Mouse (Mus musculus): ENCODE measurements around the gene Axdnd1. TPM values are rescaled to one million over a fixed set of nuclear protein-coding genes. Genes with fewer than 3 reads are reported as not detected.

The Axdnd1 gene
- not detected for total RNA-seq (2021)

- DNase-seq (ENCODE audit: low spot score) = peak; percentile 77
- intact Hi-C loops (cut with DNase I) = loop anchor here (2.0 to 5.0 kb wide), 2 partner anchors 57 to 120 kb away; no protein-coding TSS in a partner anchor
Measured at GRCm38 (mm10) chr1:156420671-156421297, at the start of gene Axdnd1. Gene Axdnd1, minus strand, starts transcription at chr1:156421159.

DNA sequence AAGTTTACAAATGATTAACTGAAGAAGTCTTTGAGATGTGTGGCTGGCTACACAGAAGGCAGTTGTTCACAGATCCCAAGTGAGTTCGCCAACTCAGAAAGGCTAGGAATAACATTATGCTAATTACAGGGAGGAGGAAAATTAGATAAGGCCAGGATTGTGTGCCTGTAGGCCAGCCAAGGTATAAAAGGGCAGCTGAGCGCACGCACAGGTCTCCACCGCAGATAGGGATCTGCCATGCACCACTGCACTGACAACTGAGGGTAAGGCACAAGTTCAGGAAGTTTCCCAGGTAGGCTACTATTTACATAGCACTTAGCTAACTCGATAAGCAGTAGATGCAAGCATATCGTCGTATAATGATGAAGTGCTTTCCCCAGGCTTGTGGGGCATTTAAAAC is 49.6 kb upstream of the Axdnd1 start:
- intact Hi-C loops (cut with DNase I) = no loop called here
- no peak for DNase-seq (ENCODE audit: low spot score)

- no peak for DNase-seq (ENCODE audit: low spot score)
- intact Hi-C loops (cut with DNase I) = no loop called here
Measured at GRCm38 (mm10) chr1:156468576-156468975, 47.6 kb upstream of the Axdnd1 start.

GRCm38 (mm10) chr1:156467655-156468255 is 46.8 kb upstream of the Axdnd1 start:
- intact Hi-C loops (cut with DNase I) = no loop called here
- no peak for DNase-seq (ENCODE audit: low spot score)

DNA sequence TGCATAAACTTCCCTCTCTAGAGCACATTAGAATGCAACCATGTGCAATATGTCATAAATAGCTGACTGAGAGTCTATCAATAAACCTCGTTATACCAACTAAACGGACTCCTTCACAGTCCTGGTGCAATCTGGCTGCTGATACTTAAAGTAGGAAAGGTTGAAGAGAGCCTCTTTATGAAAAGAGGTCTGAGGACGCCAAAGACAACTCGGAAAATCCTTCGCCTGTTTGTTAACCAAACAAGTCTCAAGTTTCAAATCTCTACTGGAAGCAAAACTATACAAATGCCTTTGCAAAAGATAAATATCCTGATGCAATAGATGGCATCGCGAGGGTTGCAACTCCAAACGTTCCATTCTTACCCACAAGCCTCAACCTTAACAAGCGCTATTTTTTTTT is 44.0 kb upstream of the Axdnd1 start:
- DNase-seq (ENCODE audit: low spot score) = no peak

GRCm38 (mm10) chr1:156463981-156464853 is 43.3 kb upstream of the Axdnd1 start:
- DNase-seq (ENCODE audit: low spot score) = no peak
- intact Hi-C loops (cut with DNase I) = no loop called here

More for the DNA sequence above, 44.0 kb upstream of the Axdnd1 start:
- intact Hi-C loops (cut with DNase I) = no loop called here

GRCm38 (mm10) chr1:156462273-156462991 is 41.5 kb upstream of the Axdnd1 start:
- intact Hi-C loops (cut with DNase I) = no loop called here
- no peak for DNase-seq (ENCODE audit: low spot score)

GRCm38 (mm10) chr1:156461036-156461435 is 40.1 kb upstream of the Axdnd1 start:
- no peak for DNase-seq (ENCODE audit: low spot score)
- intact Hi-C loops (cut with DNase I) = no loop called here

DNA sequence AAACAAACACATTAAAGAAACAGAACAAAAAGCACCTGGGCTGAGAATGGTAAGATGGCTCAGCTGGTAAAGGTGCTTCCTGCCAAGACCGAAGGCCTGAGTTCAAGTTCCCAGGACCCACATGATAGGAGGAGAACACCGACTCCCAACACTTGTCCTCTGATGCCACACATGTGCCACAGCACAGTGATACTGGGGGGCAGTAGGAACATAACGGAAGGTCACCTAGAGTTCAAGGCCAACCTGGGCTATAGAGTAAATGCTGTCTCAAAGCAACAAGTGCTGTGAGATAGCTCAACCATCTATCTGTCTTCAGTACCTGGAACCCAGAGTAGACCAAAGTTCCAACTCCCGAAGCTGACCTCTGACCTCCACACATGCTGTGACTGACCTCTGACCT is 39.3 kb upstream of the Axdnd1 start:
- no peak for DNase-seq (ENCODE audit: low spot score)

DNA sequence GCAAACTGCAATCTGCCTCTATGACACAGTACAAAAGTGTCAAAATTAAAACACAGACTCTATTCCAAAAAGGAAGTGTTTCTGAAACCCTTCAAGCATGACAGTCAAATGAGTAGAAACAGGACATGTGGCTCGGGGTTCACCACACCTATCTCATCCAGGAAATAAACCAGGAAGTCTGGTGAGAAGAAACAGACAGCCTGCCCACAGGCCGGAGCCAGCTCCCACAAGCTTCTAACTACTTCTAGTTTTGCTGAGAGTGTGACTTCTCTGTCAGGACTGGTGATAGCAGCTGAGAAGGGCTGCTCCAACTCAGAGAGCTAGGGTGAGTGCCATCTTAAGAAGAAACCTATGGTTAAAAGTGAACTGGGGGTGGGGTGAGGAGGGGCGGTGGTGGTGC is 38.7 kb upstream of the Axdnd1 start:
- intact Hi-C loops (cut with DNase I) = no loop called here
- no peak for DNase-seq (ENCODE audit: low spot score)

More for the DNA sequence above, 39.3 kb upstream of the Axdnd1 start:
- intact Hi-C loops (cut with DNase I) = no loop called here

DNA sequence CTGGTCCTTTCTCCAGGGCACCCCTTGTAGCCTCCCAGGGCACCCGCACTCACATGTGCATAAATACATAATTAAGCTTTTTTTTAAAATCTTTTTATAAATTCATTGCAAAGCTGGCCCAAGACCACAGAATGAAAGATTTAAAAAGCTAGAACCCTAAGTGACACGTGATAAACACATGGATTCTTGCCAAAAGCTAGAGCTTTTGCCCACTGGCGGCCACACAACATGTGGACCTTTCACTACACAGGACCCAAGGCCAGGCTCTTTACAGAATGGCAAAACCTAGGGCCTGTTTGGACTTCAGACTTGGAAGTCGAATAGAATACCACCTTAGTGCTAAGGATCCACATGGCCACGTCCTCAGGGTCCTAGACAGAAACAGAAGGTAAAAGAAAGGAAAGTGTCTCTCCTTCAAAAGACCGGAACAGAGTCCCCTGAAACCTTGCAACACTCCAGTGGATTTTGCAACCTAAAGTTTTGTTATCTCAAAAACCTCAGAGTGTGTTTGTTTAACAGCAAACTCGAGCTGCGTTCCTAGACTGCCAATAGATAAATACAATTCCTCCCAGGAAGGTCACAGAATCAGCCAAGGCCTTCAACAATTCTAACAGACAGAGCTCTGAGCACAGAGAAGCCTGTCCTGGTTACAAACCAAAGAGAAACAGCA is 37.6 kb upstream of the Axdnd1 start:
- no peak for DNase-seq (ENCODE audit: low spot score)
- intact Hi-C loops (cut with DNase I) = no loop called here

GRCm38 (mm10) chr1:156455005-156455758 is 34.2 kb upstream of the Axdnd1 start:
- intact Hi-C loops (cut with DNase I) = no loop called here
- no peak for DNase-seq (ENCODE audit: low spot score)

GRCm38 (mm10) chr1:156454384-156454783 is 33.4 kb upstream of the Axdnd1 start:
- intact Hi-C loops (cut with DNase I) = no loop called here
- DNase-seq (ENCODE audit: low spot score) = no peak

DNA sequence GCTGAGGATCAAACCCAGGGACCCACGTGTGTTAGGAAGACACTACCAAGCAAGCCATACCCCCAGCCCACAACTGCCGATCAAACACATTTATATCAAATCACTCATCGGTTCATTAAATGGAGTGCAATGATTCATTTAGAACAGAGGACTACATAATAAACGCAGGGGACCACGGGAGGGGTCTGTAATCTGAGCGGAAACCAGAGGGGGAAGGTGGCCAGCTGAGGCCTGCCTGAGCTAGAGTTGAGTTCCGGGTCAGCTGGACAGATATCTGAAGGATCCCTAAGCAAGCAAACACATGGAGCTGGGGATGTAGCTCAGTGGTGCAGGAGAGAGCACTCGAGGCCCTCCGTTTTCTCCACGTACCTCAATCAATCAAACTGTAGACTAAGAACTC is 32.9 kb upstream of the Axdnd1 start:
- intact Hi-C loops (cut with DNase I) = no loop called here
- no peak for DNase-seq (ENCODE audit: low spot score)

GRCm38 (mm10) chr1:156450478-156450877 is 29.5 kb upstream of the Axdnd1 start:
- intact Hi-C loops (cut with DNase I) = no loop called here
- no peak for DNase-seq (ENCODE audit: low spot score)

GRCm38 (mm10) chr1:156449691-156450090 is 28.7 kb upstream of the Axdnd1 start:
- intact Hi-C loops (cut with DNase I) = no loop called here

GRCm38 (mm10) chr1:156449089-156449488 is 28.1 kb upstream of the Axdnd1 start:
- DNase-seq (ENCODE audit: low spot score) = no peak
- intact Hi-C loops (cut with DNase I) = no loop called here

More at GRCm38 (mm10) chr1:156449691-156450090, 28.7 kb upstream of the Axdnd1 start:
- no peak for DNase-seq (ENCODE audit: low spot score)

GRCm38 (mm10) chr1:156445049-156445448 is 24.1 kb upstream of the Axdnd1 start:
- intact Hi-C loops (cut with DNase I) = no loop called here
- no peak for DNase-seq (ENCODE audit: low spot score)

DNA sequence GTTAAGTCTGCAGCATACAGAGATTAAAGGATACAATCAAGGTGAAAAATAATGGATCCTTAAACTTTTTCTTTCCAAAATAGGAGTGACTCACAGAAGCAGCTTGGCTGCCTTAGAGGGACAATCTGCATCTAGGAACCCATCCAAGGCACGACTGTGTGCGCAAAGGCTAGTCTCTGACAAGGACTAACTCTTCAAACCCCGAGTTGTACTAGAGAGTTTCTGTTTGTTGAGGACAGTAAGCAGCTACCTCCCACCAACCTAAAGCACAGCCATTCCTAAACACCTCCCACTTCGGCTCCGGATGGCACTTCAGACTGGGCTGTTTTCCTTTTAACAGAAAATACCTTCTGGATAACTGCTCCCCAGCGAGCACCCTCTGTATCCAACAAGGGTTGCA is 21.8 kb upstream of the Axdnd1 start:
- intact Hi-C loops (cut with DNase I) = no loop called here
- no peak for DNase-seq (ENCODE audit: low spot score)
